Mouse (Mus musculus) thymus, adult 2 months (tissue): ENCODE measurements around the gene Ccdc138. TPM values are rescaled to one million over a fixed set of nuclear protein-coding genes. Genes with fewer than 3 reads are reported as not detected.

Experiments
- DNase-seq: peaks from one replicate; pipeline ENCODE4 v3.0.0; 2021
- H3K27ac ChIP-seq: fragments of 200-500 bp; 2 replicates; pipeline ENCODE4 v1.5.1; 2012; ENCODE audit warnings: low read length, control low read depth; ENCODE audit not compliant: control insufficient read depth, insufficient read depth
- H3K27me3 ChIP-seq: fragments of 200-500 bp; 2 replicates; pipeline ENCODE4 v1.6.1; 2012; ENCODE audit warnings: mild to moderate bottlenecking, low read length, moderate library complexity, mixed read lengths; ENCODE audit not compliant: control insufficient read depth, insufficient read depth
- H3K36me3 ChIP-seq: fragments of 200-500 bp; 2 replicates; pipeline ENCODE4 v1.6.1; 2012; ENCODE audit warnings: mild to moderate bottlenecking, low read length, moderate library complexity; ENCODE audit not compliant: control insufficient read depth, insufficient read depth
- H3K4me1 ChIP-seq: fragments of 200-500 bp; replicated peaks from 2 replicates; pipeline ENCODE4 v1.6.1; 2012; ENCODE audit warnings: low read length; ENCODE audit not compliant: control insufficient read depth, insufficient read depth
- H3K4me3 ChIP-seq: fragments of 200-500 bp; 2 replicates; pipeline ENCODE4 v1.5.1; 2012; ENCODE audit warnings: mild to moderate bottlenecking, low read length, control low read depth, moderate library complexity; ENCODE audit not compliant: control insufficient read depth, insufficient read depth
- CTCF ChIP-seq: fragments of 200-500 bp; IDR thresholded peaks from 2 replicates; pipeline ENCODE4 v1.5.1; 2012; ENCODE audit warnings: mild to moderate bottlenecking, control low read depth, low read length, moderate library complexity, borderline replicate concordance; ENCODE audit not compliant: control insufficient read depth, poor library complexity, insufficient read depth; ENCODE audit errors: extremely low read depth
- POLR2A ChIP-seq: fragments of 200-500 bp; IDR thresholded peaks from 2 replicates; pipeline ENCODE4 v1.6.1; 2012; ENCODE audit warnings: mild to moderate bottlenecking, low read length, control low read depth, moderate library complexity; ENCODE audit not compliant: control insufficient read depth, poor library complexity, insufficient read depth; ENCODE audit errors: extremely low read depth
- WGBS: fragments of 180-500 bp; shearing (Covaris S2); methylation state at CpG from one replicate; pipeline ENCODE4 v1.1.7; 2018; 5-methylcytosine and 5-hydroxymethylcytosine counted together
- polyA plus RNA-seq: library from polyadenylated mRNA; depleted of rRNA; stranded (reverse); fragments of >200 nt; gene quantifications from 2 replicates; pipeline ENCODE4 v1.2.3, GENCODE M21; 2012

Gene Ccdc138
- polyA plus RNA-seq, 1 experiment, result 1.2 TPM

DNA sequence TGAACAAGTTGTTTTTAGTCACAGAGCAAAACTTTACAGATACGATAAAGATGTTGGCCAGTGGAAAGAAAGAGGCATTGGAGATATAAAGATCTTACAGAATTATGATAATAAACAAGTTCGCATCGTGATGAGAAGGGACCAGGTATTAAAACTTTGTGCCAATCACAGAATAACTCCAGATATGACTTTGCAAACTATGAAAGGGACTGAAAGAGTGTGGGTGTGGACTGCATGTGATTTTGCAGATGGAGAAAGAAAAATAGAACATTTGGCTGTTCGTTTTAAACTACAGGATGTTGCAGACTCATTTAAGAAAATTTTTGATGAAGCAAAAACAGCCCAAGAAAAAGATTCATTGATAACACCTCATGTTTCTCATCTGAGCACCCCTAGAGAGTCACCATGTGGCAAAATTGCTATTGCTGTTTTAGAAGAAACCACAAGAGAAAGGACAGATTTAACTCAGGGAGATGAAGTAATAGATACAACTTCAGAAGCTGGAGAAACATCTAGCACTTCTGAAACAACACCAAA, 17.7 kb upstream of the Ccdc138 start:
- peaks cover 78% of the 10 kb centered on the region for H3K36me3 ChIP-seq
- H3K4me1 ChIP-seq, result no peaks in the 10 kb centered on the region
- DNase-seq, result no peak
- H3K4me3 ChIP-seq, result no peak overlapping the region
- no peaks in the 10 kb centered on the region for H3K27me3 ChIP-seq
- no peak for TF ChIP-seq POLR2A
- no peak for TF ChIP-seq CTCF
- 76% methylated on average over 4 of the region's 4 CpGs for WGBS
- H3K27ac ChIP-seq, result no peak overlapping the region

- 97% methylated on average over 5 of the region's 5 CpGs for WGBS
- H3K4me1 ChIP-seq, result no peaks in the 10 kb centered on the region
- TF ChIP-seq CTCF, result no peak
- no peak for TF ChIP-seq POLR2A
- no peak for DNase-seq
- H3K27me3 ChIP-seq, result no peaks in the 10 kb centered on the region
- peaks cover 59% of the 10 kb centered on the region for H3K36me3 ChIP-seq
- no peak overlapping the region for H3K27ac ChIP-seq
- H3K4me3 ChIP-seq, result no peak overlapping the region
These were observed 6.7 kb upstream of the Ccdc138 start for GRCm38 (mm10) chr10:58491031-58491430.

DNA sequence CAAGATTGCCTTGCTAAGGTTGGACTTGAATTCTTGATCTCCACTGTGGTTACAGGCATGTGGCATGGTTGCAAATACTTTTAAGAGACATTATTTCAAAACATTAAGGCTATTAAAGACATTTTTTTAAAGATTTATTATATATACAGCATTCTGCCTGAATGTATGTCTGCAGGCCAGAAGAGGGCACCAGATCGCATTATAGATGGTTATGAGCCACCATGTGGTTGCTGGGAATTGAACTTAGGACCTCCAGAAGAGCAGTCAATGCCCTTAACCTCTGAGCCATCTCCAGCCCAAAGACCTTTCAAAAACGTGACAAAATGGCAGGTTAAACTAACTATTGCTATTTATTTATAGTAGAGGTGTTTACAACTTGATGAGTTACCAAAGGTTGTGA, 2.1 kb upstream of the Ccdc138 start:
- no peaks in the 10 kb centered on the region for H3K27me3 ChIP-seq
- H3K36me3 ChIP-seq, result peaks cover 36% of the 10 kb centered on the region
- H3K4me1 ChIP-seq, result no peaks in the 10 kb centered on the region
- DNase-seq, result no peak
- TF ChIP-seq POLR2A, result no peak
- H3K4me3 ChIP-seq, result no peak overlapping the region
- WGBS, result 94% methylated on average over 2 of the region's 2 CpGs
- no peak overlapping the region for H3K27ac ChIP-seq

DNA sequence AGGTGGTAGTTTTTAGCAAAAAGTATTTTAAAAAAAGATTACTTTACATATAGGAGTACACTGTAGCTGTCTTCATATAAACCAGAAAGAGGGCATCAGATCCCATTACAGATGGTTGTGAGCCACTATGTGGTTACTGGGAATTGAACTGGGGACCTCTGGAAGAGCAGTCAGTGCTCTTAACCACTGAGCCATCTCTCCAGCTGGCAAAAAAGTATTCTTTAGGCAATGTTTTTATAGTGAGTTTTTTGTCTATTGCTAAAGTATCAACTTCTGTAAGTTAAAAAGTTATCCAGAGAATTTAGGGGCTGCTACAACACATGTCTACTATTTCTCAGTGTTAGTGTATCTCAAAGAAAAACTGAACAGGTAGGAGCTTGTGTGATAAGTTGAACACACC, 1.0 kb upstream of the Ccdc138 start:
- DNase-seq, result no peak
- no peak for TF ChIP-seq CTCF
- TF ChIP-seq POLR2A, result no peak
- Histone ChIP-seq H3K4me3 (no peak overlapping the region), H3K27ac (no peak overlapping the region), H3K36me3 (peaks cover 26% of the 10 kb centered on the region), H3K27me3 (no peaks in the 10 kb centered on the region), H3K4me1 (no peaks in the 10 kb centered on the region)

DNA sequence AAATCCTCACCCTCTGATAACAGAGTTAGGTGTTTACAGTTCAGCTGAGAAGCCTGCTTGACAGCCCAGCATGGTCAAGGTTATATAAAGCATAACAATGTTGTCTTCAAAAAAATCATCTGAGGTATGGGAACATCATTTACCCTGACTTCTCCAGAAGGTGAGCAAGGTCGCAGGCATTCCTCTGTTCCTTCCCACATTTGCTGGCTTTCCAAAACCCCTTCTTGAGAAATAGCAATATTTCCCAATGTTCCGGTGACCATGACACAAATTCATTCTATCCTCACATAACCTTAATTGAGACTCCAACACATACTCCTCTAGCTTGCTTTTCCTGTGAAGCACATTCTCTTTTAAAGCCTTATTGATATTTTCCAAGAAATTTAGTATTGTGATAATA, 768 bp downstream of the Ccdc138 start:
- no peak for DNase-seq
- no peaks in the 10 kb centered on the region for H3K4me1 ChIP-seq
- no peaks in the 10 kb centered on the region for H3K27me3 ChIP-seq
- WGBS, result 58% methylated on average over 2 of the region's 2 CpGs
- H3K36me3 ChIP-seq, result peaks cover 8% of the 10 kb centered on the region; the same call in 1 of the 2 replicates
- H3K27ac ChIP-seq, result no peak overlapping the region
- no peak overlapping the region; the same call in 1 of the 2 replicates for H3K4me3 ChIP-seq
- no peak for TF ChIP-seq CTCF
- no peak for TF ChIP-seq POLR2A

DNA sequence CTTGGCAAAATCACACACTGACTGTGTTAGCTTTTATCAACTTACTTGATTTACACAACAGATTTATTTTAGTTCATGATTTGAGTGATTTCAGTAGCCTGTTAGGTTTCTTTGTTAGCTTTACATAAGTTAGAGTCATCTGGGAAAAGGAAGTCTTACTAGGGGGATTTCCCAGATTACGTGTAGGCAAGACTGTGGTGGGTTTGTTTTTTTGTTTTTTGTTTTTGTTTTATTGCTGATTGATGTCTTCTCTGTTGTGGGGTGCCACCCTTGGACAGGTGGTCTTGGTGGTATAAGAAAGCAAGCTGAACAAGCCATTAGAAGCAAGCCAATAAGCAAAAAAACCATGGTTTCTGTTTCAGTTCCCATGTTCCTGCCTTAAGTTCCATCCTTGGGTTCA, 31.6 kb downstream of the Ccdc138 start:
- WGBS, result 86% methylated on average over 1 of the region's 1 CpGs
- DNase-seq, result no peak
- Histone ChIP-seq H3K4me1 (no peaks in the 10 kb centered on the region), H3K27ac (no peak overlapping the region), H3K27me3 (no peaks in the 10 kb centered on the region), H3K4me3 (no peak overlapping the region), H3K36me3 (no peaks in the 10 kb centered on the region)
- TF ChIP-seq POLR2A (no peak), CTCF (no peak)

DNA sequence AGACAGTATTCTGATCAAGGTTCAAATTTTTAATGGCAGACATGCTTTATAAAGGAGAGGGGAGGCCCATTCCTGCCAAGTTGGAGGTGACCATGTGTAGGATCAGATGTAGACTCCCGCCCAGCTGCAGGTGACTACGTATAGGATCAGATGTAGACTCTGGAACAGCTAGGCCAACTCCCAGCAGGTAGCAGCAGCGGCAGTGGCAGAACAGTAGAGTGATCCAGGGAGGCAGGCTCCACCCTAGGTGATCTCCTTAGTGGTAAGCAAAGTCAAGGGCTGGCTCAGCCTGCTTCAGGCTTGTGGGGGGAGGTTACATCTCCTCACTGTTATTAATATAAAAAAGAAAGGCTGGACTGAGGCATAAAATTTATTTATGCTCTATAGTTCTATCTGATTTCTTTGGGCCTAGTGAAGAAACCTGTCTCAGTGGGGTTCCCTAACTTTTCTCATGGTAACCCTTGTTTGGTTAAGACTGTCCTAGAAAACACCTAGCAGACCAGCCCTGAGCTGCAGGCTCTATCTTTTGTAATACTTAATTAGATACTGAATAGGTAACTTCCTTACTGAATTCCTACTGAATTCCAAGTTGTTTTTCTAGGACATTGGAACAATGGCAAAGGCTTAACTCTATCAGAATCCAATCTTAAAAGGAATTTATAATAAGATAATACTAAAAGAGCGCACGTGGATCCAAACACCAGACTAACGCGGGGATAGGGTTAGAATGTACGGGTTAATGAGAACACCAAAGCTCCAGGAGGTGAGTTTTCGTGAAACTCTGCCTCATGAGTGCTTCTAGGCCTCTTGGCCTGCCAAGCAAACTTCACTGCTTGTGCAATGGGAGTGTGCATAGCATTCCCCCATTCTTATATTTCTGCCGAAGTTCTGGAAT, 33.4 kb downstream of the Ccdc138 start:
- Histone ChIP-seq H3K27ac (no peak overlapping the region), H3K27me3 (no peaks in the 10 kb centered on the region), H3K4me3 (no peak overlapping the region), H3K36me3 (no peaks in the 10 kb centered on the region), H3K4me1 (no peaks in the 10 kb centered on the region)
- WGBS, result 97% methylated on average over 10 of the region's 10 CpGs
- no peak for TF ChIP-seq POLR2A
- TF ChIP-seq CTCF, result no peak
- DNase-seq, result no peak
